Mouse (Mus musculus): Measurements from ENCODE around the gene Nt5c. TPM values are rescaled to one million over a fixed set of nuclear protein-coding genes. Genes with fewer than 3 reads are reported as not detected.
A peak's percentile ranks its signal among the peaks of the same experiment; 100 is the strongest.
"Not testable (repeated sequence)": the region's sequence is repeated elsewhere in the genome, so short reads cannot be mapped to it uniquely, and the experiment has no call there.

Nt5c gene
- polyA plus RNA-seq (2014; fragmentation: Nextera tagmentation; extraction: Ambion mirVana): 111 and 121 TPM in 2 replicates

DNA sequence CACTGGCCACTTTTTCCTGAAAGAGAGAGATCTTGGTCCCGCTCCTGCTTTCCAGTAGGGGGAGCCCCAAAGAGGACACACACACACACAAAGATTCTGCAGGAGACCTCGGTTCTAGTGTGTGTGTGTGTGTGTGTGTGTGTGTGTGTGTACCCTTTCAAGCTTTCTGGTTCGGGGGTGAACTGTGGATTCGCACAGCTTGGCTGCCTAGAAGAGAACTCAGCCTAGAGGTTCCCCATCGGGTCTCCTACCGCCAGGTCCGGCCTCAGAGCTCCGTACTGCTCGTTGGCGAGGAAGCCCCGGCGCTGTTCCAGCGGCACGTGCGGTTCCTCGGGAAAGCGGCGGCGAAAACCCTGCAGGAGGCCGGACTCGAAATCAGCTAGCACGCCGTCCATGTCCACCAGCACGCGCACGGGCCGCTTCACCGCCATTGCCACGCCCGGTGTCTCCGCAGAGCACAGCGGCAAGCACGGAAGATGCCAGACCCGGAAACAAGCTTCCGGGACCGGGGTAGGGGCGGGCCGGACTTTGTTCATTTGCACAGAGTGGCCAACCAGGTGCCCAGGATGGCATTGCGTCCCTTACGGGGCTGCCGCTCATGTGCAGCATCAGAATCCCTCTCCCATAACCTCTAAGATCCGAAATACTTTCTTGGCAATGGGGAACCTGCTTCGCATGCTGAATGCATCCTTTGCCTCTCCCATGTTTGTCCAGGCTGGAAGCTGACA lies at the start of gene Nt5c:
Nt5c (minus strand) TSS at position 507 of the 728 bp plus-strand sequence.
- H3K9ac ChIP-seq (replicated peaks; ENCODE audit: low read depth, low read length): peak within 1 kb of the TSS; percentile 40
- H3K27ac ChIP-seq (ENCODE audit: low read length): peak within 1 kb of the TSS; percentile 82
- H3K9me3 ChIP-seq (ENCODE audit: control insufficient read depth, low read depth, low read length): no peaks in the 10 kb centered on the region
- WGBS: under 1% methylated on average over 43 of the region's 43 CpGs
- peaks cover 15% of the 10 kb centered on the region for H3K4me1 ChIP-seq (ENCODE audit: control insufficient read depth, insufficient read depth, low read length)
- peaks cover 8% of the 10 kb centered on the region; the same call in 1 of the 2 replicates for H3K36me3 ChIP-seq (ENCODE audit: control insufficient read depth, insufficient read depth, low read length)
- H3K4me3 ChIP-seq (ENCODE audit: low read depth, low read length): peak within 1 kb of the TSS; percentile 55
- H3K4me2 ChIP-seq (replicated peaks; ENCODE audit: low read depth, low read length): peak within 1 kb of the TSS; percentile 66
- no peaks in the 10 kb centered on the region for H3K27me3 ChIP-seq (ENCODE audit: control insufficient read depth, insufficient read depth, low read length)
- peak; percentile 90 for ATAC-seq (ENCODE audit: insufficient number of reproducible peaks, insufficient read depth, low FRiP score, low read depth)

DNA sequence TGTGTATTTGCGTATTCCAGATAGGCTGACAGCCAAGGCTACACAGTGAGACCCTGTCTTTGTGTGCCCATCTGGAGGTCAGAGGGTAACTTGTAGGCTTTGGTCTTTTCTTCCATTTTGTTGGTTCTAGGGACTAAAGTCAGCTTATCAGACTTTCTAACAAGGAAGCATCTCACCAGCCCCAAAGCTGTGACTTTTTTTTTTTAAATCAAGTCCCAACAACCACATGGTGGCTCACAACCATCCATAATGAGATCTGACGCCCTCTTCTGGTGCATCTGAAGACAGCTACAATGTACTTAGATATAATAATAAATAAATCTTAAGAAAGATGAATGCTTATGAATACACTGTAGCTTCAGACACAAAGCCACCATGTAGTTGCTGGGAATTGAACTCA lies 46.4 kb upstream of the Nt5c start:
- peaks cover 10% of the 10 kb centered on the region; the same call in 1 of the 2 replicates for H3K4me1 ChIP-seq (ENCODE audit: control insufficient read depth, insufficient read depth, low read length)
- WGBS: 56% methylated on average over 2 of the region's 2 CpGs
- no peak overlapping the region for H3K27ac ChIP-seq (ENCODE audit: low read length)
- no peak for ATAC-seq (ENCODE audit: insufficient number of reproducible peaks, insufficient read depth, low FRiP score, low read depth)
- no peak overlapping the region for H3K4me2 ChIP-seq (replicated peaks; ENCODE audit: low read depth, low read length)
- H3K36me3 ChIP-seq (ENCODE audit: control insufficient read depth, insufficient read depth, low read length): peaks cover 7% of the 10 kb centered on the region
- no peak overlapping the region for H3K9ac ChIP-seq (replicated peaks; ENCODE audit: low read depth, low read length)
- no peaks in the 10 kb centered on the region for H3K27me3 ChIP-seq (ENCODE audit: control insufficient read depth, insufficient read depth, low read length)
- H3K9me3 ChIP-seq (ENCODE audit: control insufficient read depth, low read depth, low read length): no peaks in the 10 kb centered on the region
- H3K4me3 ChIP-seq (ENCODE audit: low read depth, low read length): no peak overlapping the region

DNA sequence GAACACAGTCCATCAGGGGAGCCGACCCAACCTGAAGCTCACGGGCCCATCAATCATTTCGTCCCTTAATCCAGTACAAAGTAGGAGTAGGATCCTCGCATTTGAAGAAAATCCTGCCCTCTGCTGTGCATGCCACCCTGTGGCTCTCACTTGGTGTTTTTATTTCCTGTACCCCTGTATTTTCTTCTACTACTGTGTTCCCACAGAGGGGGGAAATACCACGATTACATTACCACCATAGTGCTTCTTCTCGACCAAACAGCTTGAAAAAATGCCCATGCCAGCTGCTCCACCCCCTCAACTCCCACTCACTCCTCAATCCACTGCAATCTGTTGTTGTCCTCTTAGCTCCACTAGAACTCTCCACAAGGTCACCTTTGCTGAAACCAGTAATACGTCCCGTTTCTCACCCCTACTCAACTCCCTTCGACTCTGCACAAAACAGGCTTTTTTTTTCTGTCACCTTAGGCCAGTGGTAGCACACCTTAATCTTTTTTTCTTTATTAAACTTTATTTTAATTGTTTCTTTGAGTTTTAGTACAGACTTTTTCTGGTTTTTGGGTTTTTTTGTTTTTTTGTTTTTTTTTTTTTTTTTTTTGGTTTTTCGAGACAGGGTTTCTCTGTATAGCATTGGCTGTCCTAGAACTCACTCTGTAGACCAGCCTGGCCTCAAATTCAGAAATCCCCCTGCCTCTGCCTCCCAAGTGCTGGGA lies 45.4 kb upstream of the Nt5c start:
- Histone ChIP-seq H3K4me3 (ENCODE audit: low read depth, low read length) (peak overlapping the region; percentile 95; the same call in 1 of the 2 replicates), H3K27me3 (ENCODE audit: control insufficient read depth, insufficient read depth, low read length) (no peaks in the 10 kb centered on the region), H3K4me2 (replicated peaks; ENCODE audit: low read depth, low read length) (peak overlapping the region; percentile 34; the same call in 1 of the 2 replicates), H3K27ac (ENCODE audit: low read length) (peak overlapping the region; percentile 99), H3K9me3 (ENCODE audit: control insufficient read depth, low read depth, low read length) (no peaks in the 10 kb centered on the region), H3K4me1 (ENCODE audit: control insufficient read depth, insufficient read depth, low read length) (peaks cover 10% of the 10 kb centered on the region; the same call in 1 of the 2 replicates), H3K9ac (replicated peaks; ENCODE audit: low read depth, low read length) (no peak overlapping the region), H3K36me3 (ENCODE audit: control insufficient read depth, insufficient read depth, low read length) (peaks cover 16% of the 10 kb centered on the region)
- ATAC-seq (ENCODE audit: insufficient number of reproducible peaks, insufficient read depth, low FRiP score, low read depth): no peak
- WGBS: 77% methylated on average over 10 of the region's 10 CpGs

DNA sequence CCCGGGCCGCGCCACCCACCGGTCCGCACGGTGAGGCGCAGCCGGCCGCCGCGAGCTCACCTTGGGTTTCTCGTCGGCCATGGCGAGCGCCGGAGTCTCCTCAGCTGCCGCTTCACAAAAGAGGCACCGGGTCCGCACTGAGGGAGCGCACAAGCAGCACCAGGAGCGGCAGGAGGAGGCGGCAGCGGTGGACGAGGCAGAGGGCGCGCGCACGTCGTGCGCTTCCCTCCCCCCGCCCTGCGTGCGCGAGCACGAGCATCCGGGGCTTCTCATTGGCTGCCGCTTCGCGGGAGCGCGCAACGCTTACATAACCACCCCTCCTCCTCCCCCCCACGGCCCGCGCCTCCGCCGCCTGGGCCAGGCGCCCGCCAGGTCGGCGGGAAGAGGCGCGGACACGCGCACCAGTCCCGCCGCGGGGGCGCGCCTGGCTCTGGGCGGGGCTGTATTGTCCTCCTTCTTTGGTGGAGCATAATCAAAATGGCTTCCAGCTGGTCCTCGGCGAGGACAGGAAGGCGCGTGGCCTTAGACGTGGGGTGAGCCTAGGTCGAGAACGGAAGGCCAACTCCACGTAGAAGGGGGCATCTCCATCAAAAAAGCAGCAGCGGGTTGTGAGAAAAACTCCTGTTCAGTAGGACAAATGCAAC lies 44.5 kb upstream of the Nt5c start, which contains the start of gene Sumo2:
Sumo2 (minus strand) TSS at position 239 of the 644 bp plus-strand sequence.
- Histone ChIP-seq H3K4me2 (replicated peaks; ENCODE audit: low read depth, low read length) (peak within 1 kb of the TSS; percentile 67), H3K9me3 (ENCODE audit: control insufficient read depth, low read depth, low read length) (no peaks in the 10 kb centered on the region), H3K9ac (replicated peaks; ENCODE audit: low read depth, low read length) (peak within 1 kb of the TSS; percentile 93), H3K4me1 (ENCODE audit: control insufficient read depth, insufficient read depth, low read length) (peaks cover 10% of the 10 kb centered on the region; the same call in 1 of the 2 replicates), H3K27ac (ENCODE audit: low read length) (peak within 1 kb of the TSS; percentile 99), H3K4me3 (ENCODE audit: low read depth, low read length) (peak within 1 kb of the TSS; percentile 95), H3K36me3 (ENCODE audit: control insufficient read depth, insufficient read depth, low read length) (peaks cover 24% of the 10 kb centered on the region), H3K27me3 (ENCODE audit: control insufficient read depth, insufficient read depth, low read length) (no peaks in the 10 kb centered on the region)
- 1% methylated on average over 47 of the region's 70 CpGs for WGBS
- ATAC-seq (ENCODE audit: insufficient number of reproducible peaks, insufficient read depth, low FRiP score, low read depth): peak; percentile 92

DNA sequence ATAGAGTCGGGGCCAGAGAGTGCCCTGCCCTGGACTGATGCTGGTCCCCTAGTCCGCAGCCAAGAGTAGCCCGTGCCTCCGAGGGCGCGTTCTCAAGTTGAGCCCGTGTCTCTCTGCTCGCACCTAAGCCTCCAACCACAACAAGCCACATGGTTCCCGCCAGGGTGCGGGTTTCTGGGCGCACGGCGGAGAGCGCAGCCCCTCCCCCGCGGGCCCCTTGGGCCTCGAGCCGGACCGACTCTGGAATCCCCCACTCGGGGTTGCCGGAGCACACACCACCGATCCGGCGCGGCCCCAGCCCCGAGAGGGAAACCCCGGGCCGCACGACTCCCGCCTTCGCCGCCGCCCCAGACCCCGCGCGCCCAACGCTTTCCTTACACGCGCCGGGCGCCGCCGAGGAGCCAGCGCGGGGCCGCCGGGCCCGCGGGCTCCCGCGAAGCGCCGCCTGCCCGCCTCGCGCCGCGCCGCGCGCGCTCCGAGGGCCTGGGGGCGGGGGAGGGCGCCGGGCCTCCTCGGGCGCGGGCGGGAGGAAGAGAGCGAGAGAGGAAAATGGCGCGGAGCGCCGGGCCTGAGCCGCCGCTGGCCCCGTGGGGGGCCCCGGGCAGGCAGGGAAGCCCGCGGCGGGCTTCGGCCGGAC lies 43.9 kb upstream of the Nt5c start:
- Histone ChIP-seq H3K4me1 (ENCODE audit: control insufficient read depth, insufficient read depth, low read length) (peaks cover 10% of the 10 kb centered on the region; the same call in 1 of the 2 replicates), H3K36me3 (ENCODE audit: control insufficient read depth, insufficient read depth, low read length) (peaks cover 24% of the 10 kb centered on the region), H3K4me2 (replicated peaks; ENCODE audit: low read depth, low read length) (peak overlapping the region; percentile 67), H3K27me3 (ENCODE audit: control insufficient read depth, insufficient read depth, low read length) (no peaks in the 10 kb centered on the region), H3K4me3 (ENCODE audit: low read depth, low read length) (peak overlapping the region; percentile 95), H3K9ac (replicated peaks; ENCODE audit: low read depth, low read length) (peak overlapping the region; percentile 93), H3K27ac (ENCODE audit: low read length) (peak overlapping the region; percentile 99), H3K9me3 (ENCODE audit: control insufficient read depth, low read depth, low read length) (no peaks in the 10 kb centered on the region)
- peak; percentile 70 for ATAC-seq (ENCODE audit: insufficient number of reproducible peaks, insufficient read depth, low FRiP score, low read depth)
- under 1% methylated on average over 66 of the region's 84 CpGs for WGBS

DNA sequence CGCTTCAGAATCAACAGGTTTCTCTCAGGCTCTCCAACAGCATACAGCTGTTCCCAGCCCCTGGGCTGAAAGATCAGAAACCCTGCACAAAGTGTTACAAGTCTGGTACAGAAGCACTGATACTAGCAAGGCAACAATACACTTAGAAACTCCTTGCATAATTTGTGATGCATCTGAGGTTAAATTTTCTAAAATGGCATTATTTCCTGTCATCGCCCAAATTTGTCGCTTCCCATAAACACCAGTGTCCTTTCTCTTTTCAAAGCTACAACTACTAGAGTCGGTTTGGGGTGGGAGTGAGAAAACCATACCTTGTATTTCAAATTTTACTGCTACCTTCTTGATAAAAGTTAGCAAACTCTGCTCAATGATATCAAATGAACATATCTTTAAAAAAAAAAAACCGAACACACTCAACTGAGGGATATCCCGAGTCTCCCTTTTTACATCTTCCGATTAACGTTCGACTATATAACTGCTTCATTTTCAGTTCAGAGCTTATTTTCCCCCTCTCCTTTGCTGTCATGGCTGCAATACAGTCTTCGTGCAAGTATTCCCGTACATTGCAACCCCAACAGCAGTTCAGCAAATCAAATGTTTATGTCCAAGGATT lies 43.2 kb upstream of the Nt5c start:
- peaks cover 30% of the 10 kb centered on the region for H3K36me3 ChIP-seq (ENCODE audit: control insufficient read depth, insufficient read depth, low read length)
- no peak for ATAC-seq (ENCODE audit: insufficient number of reproducible peaks, insufficient read depth, low FRiP score, low read depth)
- peak overlapping the region; percentile 95 for H3K4me3 ChIP-seq (ENCODE audit: low read depth, low read length)
- H3K9ac ChIP-seq (replicated peaks; ENCODE audit: low read depth, low read length): peak overlapping the region; percentile 93
- no peaks in the 10 kb centered on the region for H3K9me3 ChIP-seq (ENCODE audit: control insufficient read depth, low read depth, low read length)
- peak overlapping the region; percentile 99 for H3K27ac ChIP-seq (ENCODE audit: low read length)
- peak overlapping the region; percentile 67 for H3K4me2 ChIP-seq (replicated peaks; ENCODE audit: low read depth, low read length)
- 2% methylated on average over 11 of the region's 11 CpGs for WGBS
- peaks cover 10% of the 10 kb centered on the region; the same call in 1 of the 2 replicates for H3K4me1 ChIP-seq (ENCODE audit: control insufficient read depth, insufficient read depth, low read length)
- H3K27me3 ChIP-seq (ENCODE audit: control insufficient read depth, insufficient read depth, low read length): no peaks in the 10 kb centered on the region

DNA sequence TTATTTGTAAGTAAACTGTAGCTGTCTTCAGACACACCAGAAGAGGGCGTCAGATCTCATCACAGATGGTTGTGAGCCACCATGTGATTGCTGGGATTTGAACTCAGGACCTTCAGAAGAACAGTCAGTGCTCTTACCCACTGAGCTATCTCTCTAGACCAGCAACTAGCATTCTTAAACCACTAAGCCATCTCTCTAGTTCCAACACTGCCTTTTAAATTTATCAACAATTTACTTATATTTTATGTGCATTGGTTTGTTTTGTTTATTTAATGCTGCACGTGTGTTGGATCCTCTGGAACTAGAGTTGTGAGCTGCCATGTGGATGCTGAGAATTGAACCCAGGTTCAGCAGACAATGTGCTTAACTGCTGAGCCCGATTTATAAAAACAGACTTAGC lies 34.8 kb upstream of the Nt5c start:
- not testable (repeated sequence) for H3K4me3 ChIP-seq (ENCODE audit: low read depth, low read length); ATAC-seq (ENCODE audit: insufficient number of reproducible peaks, insufficient read depth, low FRiP score, low read depth); H3K4me2 ChIP-seq (replicated peaks; ENCODE audit: low read depth, low read length); H3K4me1 ChIP-seq (ENCODE audit: control insufficient read depth, insufficient read depth, low read length); H3K9ac ChIP-seq (replicated peaks; ENCODE audit: low read depth, low read length); H3K27ac ChIP-seq (ENCODE audit: low read length); H3K9me3 ChIP-seq (ENCODE audit: control insufficient read depth, low read depth, low read length); H3K27me3 ChIP-seq (ENCODE audit: control insufficient read depth, insufficient read depth, low read length)
- H3K36me3 ChIP-seq (ENCODE audit: control insufficient read depth, insufficient read depth, low read length): peaks cover 62% of the 10 kb centered on the region
- WGBS: 77% methylated on average over 3 of the region's 3 CpGs
